In the genomic region with DNA sequence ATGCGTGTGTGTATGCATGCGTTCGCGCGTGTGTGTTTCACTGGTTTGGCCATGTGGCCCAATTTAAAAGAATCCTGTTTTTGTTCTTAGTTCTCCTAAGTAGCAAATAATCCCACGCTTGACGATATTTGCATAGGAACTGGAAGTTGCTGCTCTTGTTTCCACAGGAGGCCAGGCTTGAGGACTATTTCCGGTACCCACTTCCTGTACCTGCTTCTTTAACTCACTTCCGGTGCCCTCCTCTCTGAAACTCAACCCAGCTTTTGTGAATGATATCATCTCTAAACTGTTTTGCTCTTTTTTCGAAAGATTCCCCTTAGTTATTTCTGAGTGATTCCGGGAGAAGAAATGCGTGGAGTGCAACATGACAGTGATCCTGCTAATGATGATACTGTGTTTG, we compare ENCODE assay signal across 21 mouse cellular contexts.
A peak's percentile ranks its signal among the peaks of the same experiment; 100 is the strongest.
DNase-seq lines count a peak whose midpoint lies in the region; ATAC-seq and TF ChIP-seq lines count a peak whose summit lies in the region.
"Had no signal": no experiment of that assay in that cellular context is flagged by ENCODE, and none has a peak within 500 bp of the region (broad histone marks: within the 10 kb centered on the region; RNA-seq: fewer than 3 reads in every experiment).

No protein-coding gene starts in this region.

- no peaks in the 10 kb centered on the region for H3K36me3 ChIP-seq in liver, postnatal 0 days (replicated peaks; ENCODE audit: insufficient read depth, low read length)
- no peaks in the 10 kb centered on the region for H3K36me3 ChIP-seq in liver, embryonic 12.5 days
- no peaks in the 10 kb centered on the region for H3K36me3 ChIP-seq in hindbrain, embryonic 11.5 days (ENCODE audit: control insufficient read depth, insufficient read depth, low read length)
- H3K36me3 ChIP-seq: embryonic facial prominence, embryonic 12.5 days; G1E; heart, embryonic 10.5 days; hindbrain, embryonic 10.5 days had no signal

- no peak overlapping the region for H3K9ac ChIP-seq in liver, postnatal 0 days (replicated peaks)
- H3K9ac ChIP-seq in liver, embryonic 12.5 days, result no peak overlapping the region
- no peak overlapping the region for H3K9ac ChIP-seq in hindbrain, embryonic 11.5 days (ENCODE audit: low read depth, low read length)
- H3K9ac ChIP-seq: embryonic facial prominence, embryonic 12.5 days; forebrain, embryonic 13.5 days had no signal

- no peaks in the 10 kb centered on the region for H3K27me3 ChIP-seq in liver, postnatal 0 days (ENCODE audit: insufficient read depth, low read length)
- H3K27me3 ChIP-seq in liver, embryonic 12.5 days (replicated peaks), result no peaks in the 10 kb centered on the region
- no peaks in the 10 kb centered on the region for H3K27me3 ChIP-seq in hindbrain, embryonic 11.5 days (ENCODE audit: control insufficient read depth, insufficient read depth, low read length)
- H3K27me3 ChIP-seq: embryonic facial prominence, embryonic 12.5 days had no signal

- ATAC-seq in liver, postnatal 0 days, result no peak
- ATAC-seq in liver, embryonic 12.5 days, result no peak
- peak; percentile 39 for ATAC-seq in CD4-positive, CD25-positive, alpha-beta regulatory T cell, adult 4 months
- ATAC-seq in hindbrain, embryonic 11.5 days (ENCODE audit: low FRiP score), result no peak
- ATAC-seq: forebrain, embryonic 13.5 days had no signal

- 62% methylated on average over 12 of the region's 12 CpGs for whole genome bisulfite sequencing in liver, postnatal 0 days (ENCODE audit: insufficient replicate concordance)
- WGBS in liver, embryonic 12.5 days (ENCODE audit: insufficient replicate concordance), result 69% methylated on average over 12 of the region's 12 CpGs
- WGBS in hindbrain, embryonic 11.5 days, result 91% methylated on average over 12 of the region's 12 CpGs

- no peak overlapping the region for H3K27ac ChIP-seq in liver, postnatal 0 days (ENCODE audit: low read depth)
- no peak overlapping the region for H3K27ac ChIP-seq in liver, embryonic 12.5 days
- H3K27ac ChIP-seq in hindbrain, embryonic 11.5 days (ENCODE audit: low read depth, low read length), result no peak overlapping the region
- H3K27ac ChIP-seq: embryonic facial prominence, embryonic 12.5 days; forebrain, embryonic 13.5 days; heart, embryonic 10.5 days; hindbrain, embryonic 10.5 days had no signal

- DNase-seq in liver, postnatal 0 days, result no peak
- peak; percentile 18 for DNase-seq in induced T-regulatory cell, adult 2 months (ENCODE audit: low read depth)
- peak; percentile 43 for DNase-seq in thymus, postnatal 14 days
- DNase-seq in hindbrain, embryonic 11.5 days (ENCODE audit: low spot score), result no peak
- no peak for DNase-seq in kidney, postnatal 14 days
- DNase-seq in gastrocnemius, postnatal 14 days, result no peak
- DNase-seq: cerebellum, adult 9-11 months; gastrocnemius, postnatal 25 days; kidney, adult 8-10 months; layer of hippocampus, postnatal 36 days; liver; lung, adult 18-20 months; lung, postnatal 36 days had no signal

- TF ChIP-seq CTCF in liver, postnatal 0 days (IDR thresholded peaks at IDR 0.05; ENCODE audit: low read depth), result no peak

- H3K9me3 ChIP-seq in liver, postnatal 0 days (ENCODE audit: low read length), result no peaks in the 10 kb centered on the region
- no peaks in the 10 kb centered on the region for H3K9me3 ChIP-seq in liver, embryonic 12.5 days (replicated peaks)
- H3K9me3 ChIP-seq in hindbrain, embryonic 11.5 days (ENCODE audit: control insufficient read depth, low read length), result no peaks in the 10 kb centered on the region
- H3K9me3 ChIP-seq: embryonic facial prominence, embryonic 12.5 days; forebrain, embryonic 13.5 days; G1E; heart, embryonic 10.5 days; hindbrain, embryonic 10.5 days had no signal

- no peak overlapping the region for H3K4me3 ChIP-seq in liver, postnatal 0 days (ENCODE audit: low read depth, low read length)
- H3K4me3 ChIP-seq in liver, embryonic 12.5 days, result no peak overlapping the region
- H3K4me3 ChIP-seq in hindbrain, embryonic 11.5 days (ENCODE audit: low read depth, low read length), result no peak overlapping the region
- H3K4me3 ChIP-seq: embryonic facial prominence, embryonic 12.5 days; erythroblast, embryonic 14.5 days; forebrain, embryonic 13.5 days; heart, embryonic 10.5 days; hindbrain, embryonic 10.5 days had no signal

- 0 out of 2 replicates have a peak, but pooled peaks have one; percentile 14 for TF ChIP-seq EP300 in liver, postnatal 0 days (IDR thresholded peaks at IDR 0.05; ENCODE audit: low read depth)

- intact Hi-C loops in gastrocnemius, postnatal 14 days (cut with DNase I; ENCODE audit: low total_unique reads), result no loop called here

- no peak overlapping the region for H3K4me2 ChIP-seq in liver, postnatal 0 days (ENCODE audit: low read depth, low read length)
- no peak overlapping the region for H3K4me2 ChIP-seq in liver, embryonic 12.5 days
- no peak overlapping the region for H3K4me2 ChIP-seq in hindbrain, embryonic 11.5 days (replicated peaks; ENCODE audit: low read depth, low read length)
- H3K4me2 ChIP-seq: embryonic facial prominence, embryonic 12.5 days; forebrain, embryonic 13.5 days had no signal

- H3K4me1 ChIP-seq in liver, postnatal 0 days (ENCODE audit: insufficient read depth), result no peaks in the 10 kb centered on the region
- H3K4me1 ChIP-seq in liver, embryonic 12.5 days, result no peaks in the 10 kb centered on the region
- peaks cover 4% of the 10 kb centered on the region for H3K4me1 ChIP-seq in hindbrain, embryonic 11.5 days (replicated peaks; ENCODE audit: control insufficient read depth, insufficient read depth, low read length)

Comparison
In these comparisons a context has a peak if more than half of its experiments do, and no peak if none do; other contexts are left out.
1. DNase-seq: peak in induced T-regulatory cell, adult 2 months (single experiment) and thymus, postnatal 14 days (single experiment); none in liver, postnatal 0 days (single experiment), hindbrain, embryonic 11.5 days (single experiment), kidney, postnatal 14 days (single experiment) and gastrocnemius, postnatal 14 days (single experiment).